Mouse (Mus musculus): ENCODE data around the gene Auh. TPM values are rescaled to one million over a fixed set of nuclear protein-coding genes. Genes with fewer than 3 reads are reported as not detected.

Gene Auh
- 36.1 and 38.6 TPM in 2 replicates for polyA plus RNA-seq (2014; fragmentation: Nextera tagmentation; extraction: Ambion mirVana)

DNA sequence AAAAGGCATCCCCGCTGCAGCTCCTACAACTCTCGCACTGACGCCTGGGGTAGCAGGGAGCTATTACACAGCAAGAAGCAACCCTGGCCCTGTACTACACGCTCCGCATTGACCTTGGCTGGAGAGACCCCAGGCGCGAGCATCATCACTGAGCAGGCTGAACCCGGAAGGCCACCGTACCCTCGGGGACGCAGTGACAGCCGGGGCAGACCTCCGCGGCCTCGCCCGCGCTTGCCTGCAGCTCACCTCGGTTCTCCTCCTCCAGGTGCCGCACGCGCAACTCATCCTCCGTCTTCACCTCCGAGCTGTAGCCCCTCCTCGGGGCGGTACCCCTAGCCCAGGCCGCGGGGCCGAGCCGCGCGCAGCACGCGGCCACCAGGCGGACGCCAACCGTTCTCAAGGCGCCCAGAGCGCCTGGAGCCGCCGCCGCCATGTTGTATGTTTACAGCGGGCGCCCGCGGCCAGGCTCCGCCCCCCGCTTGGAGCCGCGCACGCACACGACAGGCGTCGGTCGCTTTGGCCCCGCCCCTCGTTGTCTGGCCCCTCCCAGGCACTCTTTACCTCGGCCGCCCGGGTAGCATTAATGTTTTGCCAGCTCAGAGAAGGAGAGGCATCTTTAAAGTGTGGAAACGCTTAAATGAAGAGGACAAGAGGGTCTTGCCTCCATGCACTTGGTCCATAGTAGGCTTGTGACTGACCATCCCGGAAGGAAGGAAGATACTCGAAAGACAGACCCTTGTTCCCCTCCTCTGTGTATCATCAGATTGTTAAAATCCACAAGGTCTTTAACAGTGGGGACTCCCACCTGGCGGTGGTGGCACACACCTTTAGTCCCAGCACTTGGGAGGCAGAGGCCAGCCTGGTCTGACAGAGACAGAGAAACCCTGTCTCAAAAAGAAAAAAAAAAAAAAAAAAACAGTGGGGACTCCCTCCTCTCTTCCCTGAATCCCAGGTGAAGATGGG lies at the start of gene Auh:
Auh (minus strand) TSS at position 473 of the 963 bp plus-strand sequence.
- peak within 1 kb of the TSS; percentile 83 for H3K4me3 ChIP-seq (ENCODE audit: low read depth, low read length)
- H3K27me3 ChIP-seq (replicated peaks; ENCODE audit: control insufficient read depth, insufficient read depth, low read length): no peaks in the 10 kb centered on the region
- WGBS: under 1% methylated on average over 63 of the region's 63 CpGs
- H3K4me1 ChIP-seq (replicated peaks; ENCODE audit: control insufficient read depth, insufficient read depth, low read length): peaks cover 20% of the 10 kb centered on the region
- ATAC-seq (replicated peaks; ENCODE audit: low FRiP score, low TSS enrichment, low read depth): peak; percentile 95
- peak within 1 kb of the TSS; percentile 52 for H3K4me2 ChIP-seq (ENCODE audit: low read length)
- peak within 1 kb of the TSS; percentile 77 for H3K9ac ChIP-seq (ENCODE audit: low read length)
- H3K9me3 ChIP-seq (ENCODE audit: control insufficient read depth, low read length): no peaks in the 10 kb centered on the region
- DNase-seq (ENCODE audit: low spot score): peak; percentile 94
- peak within 1 kb of the TSS; percentile 72 for H3K27ac ChIP-seq (ENCODE audit: low read depth)
- H3K36me3 ChIP-seq (ENCODE audit: control insufficient read depth, insufficient read depth, low read length): no peaks in the 10 kb centered on the region

- Histone ChIP-seq H3K27me3 (replicated peaks; ENCODE audit: control insufficient read depth, insufficient read depth, low read length) (0 out of 2 replicates have a peak, but pooled peaks cover 5% of the 10 kb centered on the region), H3K9me3 (ENCODE audit: control insufficient read depth, low read length) (no peaks in the 10 kb centered on the region), H3K4me1 (replicated peaks; ENCODE audit: control insufficient read depth, insufficient read depth, low read length) (peaks cover 11% of the 10 kb centered on the region), H3K4me2 (ENCODE audit: low read length) (peak overlapping the region; percentile 100), H3K27ac (ENCODE audit: low read depth) (peak overlapping the region; percentile 75), H3K36me3 (ENCODE audit: control insufficient read depth, insufficient read depth, low read length) (no peaks in the 10 kb centered on the region), H3K4me3 (ENCODE audit: low read depth, low read length) (peak overlapping the region; percentile 90), H3K9ac (ENCODE audit: low read length) (peak overlapping the region; percentile 75)
- 1% methylated on average over 57 of the region's 64 CpGs for WGBS
- DNase-seq (ENCODE audit: low spot score) (peak; percentile 77), ATAC-seq (replicated peaks; ENCODE audit: low FRiP score, low TSS enrichment, low read depth) (0 out of 2 replicates have a peak, but pooled peaks have one; percentile 12)
Observed at GRCm38 (mm10) chr13:52978321-52978981, 49.0 kb upstream of the Auh start.

DNA sequence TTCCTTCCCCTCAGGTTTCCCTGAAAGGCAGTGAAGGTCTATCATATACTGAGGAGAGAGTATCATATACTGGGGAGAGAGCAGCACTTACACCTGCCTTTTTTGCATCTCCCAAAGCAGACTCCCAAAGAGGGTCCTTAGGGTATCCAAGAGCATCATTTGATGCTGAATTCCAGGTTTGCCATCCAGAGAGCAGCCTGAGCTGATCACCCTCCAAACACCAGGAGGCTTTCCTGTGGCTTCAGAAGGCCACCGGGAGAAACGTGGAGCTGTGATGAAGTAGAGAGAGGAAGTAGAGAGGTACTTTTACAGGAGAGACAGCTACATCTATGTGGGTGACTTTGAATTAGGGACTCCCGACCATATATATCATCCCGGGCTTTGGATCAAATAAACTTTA lies 48.3 kb upstream of the Auh start:
- Histone ChIP-seq H3K27ac (ENCODE audit: low read depth) (no peak overlapping the region; the same call in 1 of the 2 replicates), H3K36me3 (ENCODE audit: control insufficient read depth, insufficient read depth, low read length) (no peaks in the 10 kb centered on the region), H3K4me2 (ENCODE audit: low read length) (peak overlapping the region; percentile 100), H3K27me3 (replicated peaks; ENCODE audit: control insufficient read depth, insufficient read depth, low read length) (0 out of 2 replicates have a peak, but pooled peaks cover 5% of the 10 kb centered on the region), H3K9ac (ENCODE audit: low read length) (peak overlapping the region; percentile 75; the same call in 1 of the 2 replicates), H3K4me1 (replicated peaks; ENCODE audit: control insufficient read depth, insufficient read depth, low read length) (peaks cover 11% of the 10 kb centered on the region), H3K9me3 (ENCODE audit: control insufficient read depth, low read length) (no peaks in the 10 kb centered on the region), H3K4me3 (ENCODE audit: low read depth, low read length) (peak overlapping the region; percentile 90)
- ATAC-seq (replicated peaks; ENCODE audit: low FRiP score, low TSS enrichment, low read depth): no peak
- DNase-seq (ENCODE audit: low spot score): no peak
- WGBS: 21% methylated on average over 4 of the region's 4 CpGs

GRCm38 (mm10) chr13:52977221-52977609 lies 47.7 kb upstream of the Auh start:
- Histone ChIP-seq H3K27me3 (replicated peaks; ENCODE audit: control insufficient read depth, insufficient read depth, low read length) (0 out of 2 replicates have a peak, but pooled peaks cover 4% of the 10 kb centered on the region), H3K9ac (ENCODE audit: low read length) (no peak overlapping the region), H3K4me2 (ENCODE audit: low read length) (no peak overlapping the region), H3K27ac (ENCODE audit: low read depth) (no peak overlapping the region), H3K4me3 (ENCODE audit: low read depth, low read length) (no peak overlapping the region), H3K9me3 (ENCODE audit: control insufficient read depth, low read length) (no peaks in the 10 kb centered on the region), H3K36me3 (ENCODE audit: control insufficient read depth, insufficient read depth, low read length) (no peaks in the 10 kb centered on the region), H3K4me1 (replicated peaks; ENCODE audit: control insufficient read depth, insufficient read depth, low read length) (peaks cover 11% of the 10 kb centered on the region)
- ATAC-seq (replicated peaks; ENCODE audit: low FRiP score, low TSS enrichment, low read depth) (no peak), DNase-seq (ENCODE audit: low spot score) (no peak)
- 81% methylated on average over 9 of the region's 9 CpGs for WGBS

DNA sequence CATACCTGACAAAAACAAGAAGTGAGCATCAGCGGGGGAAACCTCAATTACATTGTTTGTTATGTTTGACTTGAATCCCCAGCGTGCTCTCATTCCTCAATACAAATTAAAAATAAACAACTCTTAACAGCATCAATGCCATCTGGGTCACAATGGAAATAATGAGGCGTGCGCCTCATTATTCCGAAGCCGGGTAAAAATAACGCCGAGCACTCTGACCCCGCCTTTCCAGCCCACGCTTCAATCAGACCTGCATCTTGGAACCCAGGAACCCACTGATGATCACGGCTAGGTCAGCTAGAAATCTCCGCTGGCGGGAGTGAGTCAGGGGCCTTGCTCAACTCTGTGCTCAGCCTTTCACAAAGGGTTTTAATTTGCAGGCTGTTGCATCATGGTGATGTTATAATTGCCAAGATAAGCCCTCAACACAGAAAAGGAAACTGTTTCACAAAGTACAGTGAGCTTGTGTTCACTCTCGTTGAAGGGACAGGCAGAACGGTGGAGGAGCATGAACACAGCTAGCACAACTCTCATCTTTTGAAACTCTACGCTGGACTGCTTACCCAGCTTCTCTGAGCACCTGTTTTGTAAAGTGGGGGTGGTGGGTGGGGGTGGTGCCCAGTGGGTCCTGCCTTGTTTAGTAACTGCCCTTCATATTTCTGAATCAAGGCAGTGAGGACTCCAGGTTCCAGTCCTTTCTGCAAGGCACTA lies 47.2 kb upstream of the Auh start:
- H3K9ac ChIP-seq (ENCODE audit: low read length): no peak overlapping the region
- H3K36me3 ChIP-seq (ENCODE audit: control insufficient read depth, insufficient read depth, low read length): no peaks in the 10 kb centered on the region
- H3K27me3 ChIP-seq (replicated peaks; ENCODE audit: control insufficient read depth, insufficient read depth, low read length): no peaks in the 10 kb centered on the region
- H3K4me3 ChIP-seq (ENCODE audit: low read depth, low read length): no peak overlapping the region
- H3K9me3 ChIP-seq (ENCODE audit: control insufficient read depth, low read length): no peaks in the 10 kb centered on the region
- ATAC-seq (replicated peaks; ENCODE audit: low FRiP score, low TSS enrichment, low read depth) (no peak), DNase-seq (ENCODE audit: low spot score) (no peak)
- H3K27ac ChIP-seq (ENCODE audit: low read depth): no peak overlapping the region
- WGBS: 59% methylated on average over 16 of the region's 16 CpGs
- H3K4me1 ChIP-seq (replicated peaks; ENCODE audit: control insufficient read depth, insufficient read depth, low read length): peaks cover 11% of the 10 kb centered on the region
- H3K4me2 ChIP-seq (ENCODE audit: low read length): no peak overlapping the region

DNA sequence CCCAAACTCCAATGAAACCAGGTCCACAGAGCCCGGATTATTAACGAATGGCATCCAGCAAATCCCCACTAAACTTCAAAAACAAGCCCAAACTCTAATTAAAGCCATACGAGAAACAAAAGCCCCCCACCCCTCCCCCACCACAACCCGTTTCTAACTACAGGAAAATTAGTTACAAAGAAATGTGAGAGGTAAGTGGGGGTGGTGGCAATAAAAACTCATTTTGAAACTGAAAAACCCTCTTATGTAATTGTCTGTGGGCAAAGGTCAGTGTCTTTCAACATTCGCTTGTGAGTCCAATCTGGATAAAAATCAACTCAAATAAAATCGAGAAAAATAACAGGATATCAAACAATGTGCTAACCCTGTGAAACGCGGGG lies 46.6 kb upstream of the Auh start:
- DNase-seq (ENCODE audit: low spot score): no peak
- H3K9ac ChIP-seq (ENCODE audit: low read length): no peak overlapping the region
- ATAC-seq (replicated peaks; ENCODE audit: low FRiP score, low TSS enrichment, low read depth): no peak
- H3K9me3 ChIP-seq (ENCODE audit: control insufficient read depth, low read length): no peaks in the 10 kb centered on the region
- H3K27me3 ChIP-seq (replicated peaks; ENCODE audit: control insufficient read depth, insufficient read depth, low read length): no peaks in the 10 kb centered on the region
- H3K36me3 ChIP-seq (ENCODE audit: control insufficient read depth, insufficient read depth, low read length): no peaks in the 10 kb centered on the region
- H3K27ac ChIP-seq (ENCODE audit: low read depth): no peak overlapping the region
- peaks cover 11% of the 10 kb centered on the region for H3K4me1 ChIP-seq (replicated peaks; ENCODE audit: control insufficient read depth, insufficient read depth, low read length)
- WGBS: 58% methylated on average over 8 of the region's 8 CpGs
- no peak overlapping the region for H3K4me2 ChIP-seq (ENCODE audit: low read length)
- no peak overlapping the region for H3K4me3 ChIP-seq (ENCODE audit: low read depth, low read length)

GRCm38 (mm10) chr13:52974676-52975075 lies 45.2 kb upstream of the Auh start:
- Histone ChIP-seq H3K9me3 (ENCODE audit: control insufficient read depth, low read length) (no peaks in the 10 kb centered on the region), H3K4me3 (ENCODE audit: low read depth, low read length) (no peak overlapping the region), H3K27ac (ENCODE audit: low read depth) (no peak overlapping the region), H3K27me3 (replicated peaks; ENCODE audit: control insufficient read depth, insufficient read depth, low read length) (no peaks in the 10 kb centered on the region), H3K9ac (ENCODE audit: low read length) (no peak overlapping the region), H3K36me3 (ENCODE audit: control insufficient read depth, insufficient read depth, low read length) (no peaks in the 10 kb centered on the region), H3K4me1 (replicated peaks; ENCODE audit: control insufficient read depth, insufficient read depth, low read length) (peaks cover 11% of the 10 kb centered on the region), H3K4me2 (ENCODE audit: low read length) (no peak overlapping the region)
- no peak for DNase-seq (ENCODE audit: low spot score)
- WGBS: 61% methylated on average over 3 of the region's 3 CpGs
- ATAC-seq (replicated peaks; ENCODE audit: low FRiP score, low TSS enrichment, low read depth): 0 out of 2 replicates have a peak, but pooled peaks have one; percentile 45

GRCm38 (mm10) chr13:52973427-52973826 lies 43.9 kb upstream of the Auh start:
- Histone ChIP-seq H3K9me3 (ENCODE audit: control insufficient read depth, low read length) (no peaks in the 10 kb centered on the region), H3K36me3 (ENCODE audit: control insufficient read depth, insufficient read depth, low read length) (peaks cover 7% of the 10 kb centered on the region), H3K9ac (ENCODE audit: low read length) (no peak overlapping the region), H3K4me3 (ENCODE audit: low read depth, low read length) (no peak overlapping the region), H3K4me1 (replicated peaks; ENCODE audit: control insufficient read depth, insufficient read depth, low read length) (peaks cover 8% of the 10 kb centered on the region), H3K4me2 (ENCODE audit: low read length) (no peak overlapping the region), H3K27me3 (replicated peaks; ENCODE audit: control insufficient read depth, insufficient read depth, low read length) (no peaks in the 10 kb centered on the region), H3K27ac (ENCODE audit: low read depth) (no peak overlapping the region)
- DNase-seq (ENCODE audit: low spot score) (no peak), ATAC-seq (replicated peaks; ENCODE audit: low FRiP score, low TSS enrichment, low read depth) (no peak)
- 95% methylated on average over 10 of the region's 10 CpGs for WGBS

Measured in intestine, embryonic 14.5 days (tissue).